Comparison of ENCODE assay signal across 12 mouse cellular contexts in genomic region chr1:170056214-170056613, GRCm38 (mm10). TPM values are rescaled to one million over a fixed set of nuclear protein-coding genes. Genes with fewer than 3 reads are reported as not detected.
DNase-seq lines count a peak whose midpoint lies in the region; ATAC-seq lines count a peak whose summit lies in the region.
"Had no signal": no experiment of that assay in that cellular context is flagged by ENCODE, and none has a peak within 500 bp of the region (broad histone marks: within the 10 kb centered on the region; RNA-seq: fewer than 3 reads in every experiment).

No protein-coding gene starts in this region.

- 64% methylated on average over 6 of the region's 6 CpGs for WGBS in neural tube, embryonic 11.5 days
- 55% methylated on average over 6 of the region's 6 CpGs for WGBS in kidney, embryonic 15.5 days
- WGBS in neural tube, embryonic 14.5 days, result 25% methylated on average over 6 of the region's 6 CpGs

- H3K9ac ChIP-seq in neural tube, embryonic 11.5 days (ENCODE audit: low read length), result no peak overlapping the region
- H3K9ac ChIP-seq in kidney, embryonic 15.5 days, result no peak overlapping the region
- no peak overlapping the region for H3K9ac ChIP-seq in neural tube, embryonic 14.5 days (replicated peaks; ENCODE audit: low read depth, low read length)

- H3K27me3 ChIP-seq in neural tube, embryonic 11.5 days (ENCODE audit: control insufficient read depth, insufficient read depth, low read length), result no peaks in the 10 kb centered on the region
- no peaks in the 10 kb centered on the region for H3K27me3 ChIP-seq in kidney, embryonic 15.5 days
- no peaks in the 10 kb centered on the region for H3K27me3 ChIP-seq in neural tube, embryonic 14.5 days (ENCODE audit: control insufficient read depth, insufficient read depth, low read length)

- H3K4me1 ChIP-seq in neural tube, embryonic 11.5 days (ENCODE audit: control insufficient read depth, insufficient read depth, low read length), result no peaks in the 10 kb centered on the region
- peaks cover 28% of the 10 kb centered on the region for H3K4me1 ChIP-seq in kidney, embryonic 15.5 days
- H3K4me1 ChIP-seq in neural tube, embryonic 14.5 days (ENCODE audit: control insufficient read depth, insufficient read depth, low read length), result peaks cover 3% of the 10 kb centered on the region; the same call in 1 of the 2 replicates

- DNase-seq in adrenal gland, postnatal 14 days, result peak; percentile 15
- no peak for DNase-seq in adrenal gland, postnatal 25 days
- peak; percentile 41 for DNase-seq in neural tube, embryonic 11.5 days (ENCODE audit: low spot score)
- DNase-seq in neural tube, embryonic 10.5 days (ENCODE audit: extremely low spot score, low spot score), result no peak
- no peak for DNase-seq in B cell, adult 2 months
- no peak for DNase-seq in urinary bladder, postnatal 4 days (ENCODE audit: low spot score in 2 of 2)
- DNase-seq: adrenal gland, adult 8-10 months; cerebellum, postnatal 14 days had no signal

- 0 out of 2 replicates have a peak overlapping the region, but pooled peaks have one; percentile 10 for H3K27ac ChIP-seq in neural tube, embryonic 11.5 days (ENCODE audit: low read depth, low read length)
- peak overlapping the region; percentile 51; the same call in 1 of the 2 replicates for H3K27ac ChIP-seq in kidney, embryonic 15.5 days
- H3K27ac ChIP-seq in neural tube, embryonic 14.5 days (ENCODE audit: low read depth, low read length), result no peak overlapping the region
- H3K27ac ChIP-seq: macrophage had no signal

- ATAC-seq in neural tube, embryonic 11.5 days (ENCODE audit: insufficient read depth, low FRiP score, low TSS enrichment), result peak; percentile 31; the same call in 1 of the 2 replicates
- peak; percentile 37; the same call in 1 of the 2 replicates for ATAC-seq in kidney, embryonic 15.5 days (replicated peaks; ENCODE audit: low FRiP score)
- peak; percentile 50 for ATAC-seq in neural tube, embryonic 14.5 days (ENCODE audit: low read depth)

- H3K36me3 ChIP-seq in neural tube, embryonic 11.5 days (ENCODE audit: control insufficient read depth, insufficient read depth, low read length), result no peaks in the 10 kb centered on the region
- no peaks in the 10 kb centered on the region for H3K36me3 ChIP-seq in kidney, embryonic 15.5 days
- H3K36me3 ChIP-seq in neural tube, embryonic 14.5 days (ENCODE audit: control insufficient read depth, insufficient read depth, low read length), result no peaks in the 10 kb centered on the region

- H3K4me2 ChIP-seq in neural tube, embryonic 11.5 days (ENCODE audit: low read depth), result no peak overlapping the region
- H3K4me2 ChIP-seq in kidney, embryonic 15.5 days, result no peak overlapping the region
- H3K4me2 ChIP-seq in neural tube, embryonic 14.5 days (ENCODE audit: low read depth, low read length), result no peak overlapping the region

- H3K4me3 ChIP-seq in neural tube, embryonic 11.5 days (ENCODE audit: low read depth, low read length), result no peak overlapping the region
- H3K4me3 ChIP-seq in kidney, embryonic 15.5 days (replicated peaks), result no peak overlapping the region
- no peak overlapping the region for H3K4me3 ChIP-seq in neural tube, embryonic 14.5 days (ENCODE audit: low read depth, low read length)

- H3K9me3 ChIP-seq in neural tube, embryonic 11.5 days (ENCODE audit: control insufficient read depth, low read length), result 0 out of 2 replicates have a peak, but pooled peaks cover 4% of the 10 kb centered on the region
- H3K9me3 ChIP-seq in kidney, embryonic 15.5 days (replicated peaks), result no peaks in the 10 kb centered on the region
- H3K9me3 ChIP-seq in neural tube, embryonic 14.5 days (ENCODE audit: control insufficient read depth, low read length), result no peaks in the 10 kb centered on the region

RNA-seq across cellular contexts. Expression of gene Ddr2, which starts 54.3 kb away (rescaled TPM):
- 18.5 and 22.0 TPM in 2 replicates for total RNA-seq in adrenal gland, postnatal 14 days (2021)
- total RNA-seq in adrenal gland, postnatal 25 days (2021), result 11.0 and 13.2 TPM in 2 replicates
- polyA plus RNA-seq in neural tube, embryonic 11.5 days (2014; fragmentation: Nextera tagmentation; extraction: Ambion mirVana), result 36.0 and 43.6 TPM in 2 replicates
- polyA plus RNA-seq in kidney, embryonic 15.5 days (2015; fragmentation: Nextera tagmentation; extraction: Ambion mirVana), result 33.3 and 35.0 TPM in 2 replicates
- polyA plus RNA-seq in neural tube, embryonic 14.5 days (2014; fragmentation: Nextera tagmentation; extraction: Ambion mirVana), result 0.91 and 11.7 TPM in 2 replicates
- total RNA-seq: MEL had no signal

Comparison
In these comparisons a context has a peak if more than half of its experiments do, and no peak if none do; other contexts are left out.
1. DNase-seq: peak in adrenal gland, postnatal 14 days (single experiment) and neural tube, embryonic 11.5 days (single experiment); none in adrenal gland, postnatal 25 days (single experiment), neural tube, embryonic 10.5 days (single experiment), B cell, adult 2 months (0 of 2) and urinary bladder, postnatal 4 days (0 of 2).
2. Peak in every context shown above with its lines, with median percentiles within 50 percentile points of each other: ATAC-seq.